Mouse (Mus musculus): ENCODE data around the gene Inafm1. TPM values are rescaled to one million over a fixed set of nuclear protein-coding genes. Genes with fewer than 3 reads are reported as not detected.

Gene Inafm1
- total and polyA plus RNA-seq, 3 experiments, result 50.7 to 87.6 TPM; not detected in 1

- peaks cover 0 to 12% of the 10 kb centered on the region in 2 experiments; a peak in 2 of 4 replicates for H3K4me1 ChIP-seq (ENCODE audit: control insufficient read depth in 1 of 2, insufficient read depth in 2 of 2, low read length in 2 of 2)
- H3K9me3 ChIP-seq (replicated peaks; ENCODE audit: insufficient read depth, low read length), result no peaks in the 10 kb centered on the region
- no peak overlapping the region for H3K27ac ChIP-seq (ENCODE audit: control insufficient read depth, low read depth, low read length)
- peaks cover 12% of the 10 kb centered on the region for H3K79me2 ChIP-seq (ENCODE audit: control insufficient read depth, insufficient read depth, low read length, poor library complexity)
- no peak overlapping the region for H3K9ac ChIP-seq (ENCODE audit: control insufficient read depth, low read depth, low read length, poor library complexity, severe bottlenecking)
- DNase-seq (ENCODE audit: low read depth, low spot score), result no peak
- peaks cover 0 to 6% of the 10 kb centered on the region in 2 experiments; a peak in 3 of 4 replicates for H3K36me3 ChIP-seq (ENCODE audit: control insufficient read depth in 1 of 2, insufficient read depth in 2 of 2, low read length in 2 of 2)
- TF ChIP-seq ZC3H11A (IDR thresholded peaks at IDR 0.05; ENCODE audit: low read depth, low read length) (no peak), KAT2A (conservative IDR thresholded peaks at IDR 0.05; ENCODE audit: low read depth, low read length) (no peak), USF1 (IDR thresholded peaks at IDR 0.05; ENCODE audit: low read depth, low read length) (no peak), SMC3 (IDR thresholded peaks at IDR 0.05; ENCODE audit: low read depth, low read length) (no peak), MEF2A (IDR thresholded peaks at IDR 0.05; ENCODE audit: extremely low read depth, insufficient replicate concordance, low read depth, low read length, poor library complexity, severe bottlenecking) (no peak), NRF1 (IDR thresholded peaks at IDR 0.05; ENCODE audit: insufficient read depth, low read depth, low read length, poor library complexity, severe bottlenecking) (no peak), CHD1 (IDR thresholded peaks at IDR 0.05; ENCODE audit: low read depth, low read length) (no peak), ELF1 (IDR thresholded peaks at IDR 0.05; ENCODE audit: low read depth, low read length) (no peak), MAFK (IDR thresholded peaks at IDR 0.05; ENCODE audit: borderline replicate concordance, low read depth, low read length) (no peak), MXI1 (IDR thresholded peaks at IDR 0.05; ENCODE audit: low read depth, low read length) (no peak), MYC (IDR thresholded peaks at IDR 0.05; ENCODE audit: low read depth, low read length) (no peak)
- H3K27me3 ChIP-seq (ENCODE audit: control insufficient read depth in 1 of 2, insufficient read depth in 2 of 2, low read length in 2 of 2), result no peaks in the 10 kb centered on the region
- no peak overlapping the region for H3K4me3 ChIP-seq (ENCODE audit: control insufficient read depth in 1 of 2, insufficient read depth in 1 of 2, low read depth in 2 of 2, low read length in 2 of 2)
These were observed 14.4 kb upstream of the Inafm1 start for GRCm38 (mm10) chr7:16287791-16288190.

GRCm38 (mm10) chr7:16287016-16287415 lies 13.6 kb upstream of the Inafm1 start:
- Histone ChIP-seq H3K36me3 (ENCODE audit: control insufficient read depth in 1 of 2, insufficient read depth in 2 of 2, low read length in 2 of 2) (peaks cover 0 to 6% of the 10 kb centered on the region in 2 experiments; a peak in 3 of 4 replicates), H3K9me3 (replicated peaks; ENCODE audit: insufficient read depth, low read length) (no peaks in the 10 kb centered on the region), H3K9ac (ENCODE audit: control insufficient read depth, low read depth, low read length, poor library complexity, severe bottlenecking) (peak overlapping the region; percentile 88), H3K27ac (ENCODE audit: control insufficient read depth, low read depth, low read length) (peak overlapping the region; percentile 87), H3K79me2 (ENCODE audit: control insufficient read depth, insufficient read depth, low read length, poor library complexity) (peaks cover 12% of the 10 kb centered on the region), H3K4me1 (ENCODE audit: control insufficient read depth in 1 of 2, insufficient read depth in 2 of 2, low read length in 2 of 2) (peaks cover 0 to 12% of the 10 kb centered on the region in 2 experiments; a peak in 2 of 4 replicates), H3K4me3 (ENCODE audit: control insufficient read depth in 1 of 2, insufficient read depth in 1 of 2, low read depth in 2 of 2, low read length in 2 of 2) (peak overlapping the region; percentile 53 to 68), H3K27me3 (ENCODE audit: control insufficient read depth in 1 of 2, insufficient read depth in 2 of 2, low read length in 2 of 2) (no peaks in the 10 kb centered on the region)
- DNase-seq (ENCODE audit: low read depth, low spot score), result peak; percentile 57
- TF ChIP-seq ZC3H11A (IDR thresholded peaks at IDR 0.05; ENCODE audit: low read depth, low read length) (no peak), SMC3 (IDR thresholded peaks at IDR 0.05; ENCODE audit: low read depth, low read length) (no peak), JUND (IDR thresholded peaks at IDR 0.05; ENCODE audit: low read depth, low read length) (no peak), USF1 (IDR thresholded peaks at IDR 0.05; ENCODE audit: low read depth, low read length) (no peak), ETS1 (IDR thresholded peaks at IDR 0.05; ENCODE audit: low read depth, low read length) (no peak), MYC (IDR thresholded peaks at IDR 0.05; ENCODE audit: low read depth, low read length) (no peak), POLR2AphosphoS2 (IDR thresholded peaks at IDR 0.05; ENCODE audit: low read length) (no peak), MXI1 (IDR thresholded peaks at IDR 0.05; ENCODE audit: low read depth, low read length) (no peak), E2F4 (IDR thresholded peaks at IDR 0.05; ENCODE audit: borderline replicate concordance, low read depth, low read length) (no peak), MAX (IDR thresholded peaks at IDR 0.05; ENCODE audit: low read length) (no peak), BHLHE40 (IDR thresholded peaks at IDR 0.05; ENCODE audit: borderline replicate concordance, low read depth, low read length) (no peak), NELFE (IDR thresholded peaks at IDR 0.05; ENCODE audit: low read depth, low read length) (no peak), ZKSCAN1 (IDR thresholded peaks at IDR 0.05; ENCODE audit: low read depth, low read length) (no peak), KAT2A (conservative IDR thresholded peaks at IDR 0.05; ENCODE audit: low read depth, low read length) (no peak), USF2 (IDR thresholded peaks at IDR 0.05; ENCODE audit: borderline replicate concordance in 1 of 2, insufficient read depth in 1 of 2, low read depth in 1 of 2, low read length in 2 of 2) (no peak), ZMIZ1 (IDR thresholded peaks at IDR 0.05; ENCODE audit: low read depth, low read length) (no peak), POLR2AphosphoS5 (IDR thresholded peaks at IDR 0.05; ENCODE audit: borderline replicate concordance, low read depth, low read length) (no peak), POLR2A (IDR thresholded peaks at IDR 0.05; ENCODE audit: control insufficient read depth in 1 of 2, insufficient read depth in 1 of 2, low read depth in 1 of 2, low read length in 2 of 2, poor library complexity in 1 of 2) (no peak), MEF2A (IDR thresholded peaks at IDR 0.05; ENCODE audit: extremely low read depth, insufficient replicate concordance, low read depth, low read length, poor library complexity, severe bottlenecking) (no peak)

Data from MEL (cell line).